Mouse (Mus musculus) forebrain, embryonic 16.5 days (tissue): ENCODE results near the gene Zfp324. TPM values are rescaled to one million over a fixed set of nuclear protein-coding genes. Genes with fewer than 3 reads are reported as not detected.
A peak's percentile ranks its signal among the peaks of the same experiment; 100 is the strongest.
"Not testable (repeated sequence)": the region's sequence is repeated elsewhere in the genome, so short reads cannot be mapped to it uniquely, and the experiment has no call there.

Source experiments
- ATAC-seq: fragments of 200-750 bp; cut with Nextera tagmentation; 2 replicates; pipeline ENCODE4 v1.8.0; 2017; ENCODE audit warnings: mild to moderate bottlenecking, moderate library complexity
- H3K27ac ChIP-seq: fragments of 300-500 bp; sonication (generic); 2 replicates; pipeline ENCODE4 v1.5.1; 2014; ENCODE audit warnings: low read length, control low read depth
- H3K27me3 ChIP-seq: fragments of 300-500 bp; sonication (generic); replicated peaks from 2 replicates; pipeline ENCODE4 v1.6.1; 2014; ENCODE audit warnings: low read length; ENCODE audit not compliant: control insufficient read depth, insufficient read depth
- H3K36me3 ChIP-seq: fragments of 300-500 bp; sonication (generic); 2 replicates; pipeline ENCODE4 v1.6.1; 2014; ENCODE audit not compliant: control insufficient read depth, insufficient read depth
- H3K4me1 ChIP-seq: fragments of 300-500 bp; sonication (generic); replicated peaks from 2 replicates; pipeline ENCODE4 v1.6.1; 2014; ENCODE audit warnings: low read length; ENCODE audit not compliant: control insufficient read depth, insufficient read depth
- H3K4me2 ChIP-seq: fragments of 300-500 bp; sonication (generic); 2 replicates; pipeline ENCODE4 v1.6.1; 2014; ENCODE audit warnings: mild to moderate bottlenecking, low read length, control low read depth
- H3K4me3 ChIP-seq: fragments of 300-500 bp; sonication (generic); replicated peaks from 2 replicates; pipeline ENCODE4 v1.5.1; 2014; ENCODE audit warnings: mild to moderate bottlenecking, low read length, control low read depth
- H3K9ac ChIP-seq: fragments of 300-500 bp; sonication (generic); replicated peaks from 2 replicates; pipeline ENCODE4 v1.6.1; 2014; ENCODE audit warnings: low read depth, low read length, control low read depth
- H3K9me3 ChIP-seq: fragments of 300-500 bp; sonication (generic); 2 replicates; pipeline ENCODE4 v1.6.1; 2016; ENCODE audit warnings: low read length; ENCODE audit not compliant: control insufficient read depth
- WGBS: fragments of 180-500 bp; shearing (Covaris S2); extraction: QIAGEN DNeasy Blood & Tissue Kit; methylation state at CpG from one replicate; pipeline ENCODE4 v1.1.7; 2014; 5-methylcytosine and 5-hydroxymethylcytosine counted together
- polyA plus RNA-seq: library from polyadenylated mRNA; unstranded; fragments of >200 nt; fragmentation: Nextera tagmentation; extraction: Ambion mirVana; gene quantifications from 2 replicates; pipeline ENCODE4 v1.2.1, GENCODE M21; 2015

Zfp324 gene
- polyA plus RNA-seq, 1 experiment from 2014 or later, result 17.4 TPM

DNA sequence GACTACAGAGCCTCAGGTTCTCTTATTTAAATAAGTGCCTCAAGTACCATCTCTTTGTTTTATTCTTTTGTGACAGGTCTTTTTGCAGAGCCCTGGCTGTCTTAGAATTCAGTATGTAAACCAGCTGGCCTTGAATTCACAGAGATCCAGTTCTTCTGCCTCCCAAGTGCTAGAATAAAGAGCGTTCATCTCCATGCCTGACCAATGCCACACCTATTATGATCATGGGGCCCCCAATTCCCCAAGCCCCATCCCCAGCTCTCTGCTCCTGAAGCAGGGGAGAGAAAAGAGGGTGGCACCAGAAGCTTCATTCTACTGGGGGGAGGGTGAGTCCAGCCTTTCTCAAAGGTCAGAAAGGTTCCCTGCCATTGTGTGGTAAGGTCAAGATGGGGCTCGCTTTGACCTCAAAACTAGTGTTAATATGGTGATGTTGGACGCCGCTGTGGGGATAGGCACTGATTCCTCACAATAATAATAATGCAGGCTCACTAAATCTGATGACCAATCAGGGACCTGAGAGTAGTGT, 32.0 kb upstream of the Zfp324 start:
- Histone ChIP-seq H3K27me3 (no peaks in the 10 kb centered on the region), H3K4me2 (no peak overlapping the region), H3K27ac (no peak overlapping the region), H3K36me3 (no peaks in the 10 kb centered on the region), H3K4me1 (no peaks in the 10 kb centered on the region), H3K4me3 (no peak overlapping the region), H3K9me3 (no peaks in the 10 kb centered on the region), H3K9ac (no peak overlapping the region)
- ATAC-seq, result no peak
- 68% methylated on average over 4 of the region's 4 CpGs for WGBS

DNA sequence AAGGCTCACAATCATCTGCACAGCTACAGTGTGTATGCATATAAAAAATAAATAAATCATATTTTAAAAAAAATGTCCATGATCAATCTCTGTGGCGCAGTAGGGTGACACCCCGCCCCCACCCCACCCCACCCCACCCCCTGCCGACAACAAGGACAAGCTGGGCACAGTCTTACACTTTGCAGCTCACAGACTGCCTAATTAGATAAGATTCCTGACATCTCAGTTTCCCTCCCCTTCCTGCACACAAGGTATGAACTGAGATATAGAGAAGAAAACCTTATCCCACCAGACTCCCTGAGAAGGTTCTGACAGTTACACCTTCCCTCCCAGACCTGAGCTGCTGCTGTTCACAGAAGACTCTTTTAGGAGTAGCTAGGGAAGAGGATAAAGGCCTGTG, 30.8 kb upstream of the Zfp324 start:
- Histone ChIP-seq H3K27ac (no peak overlapping the region), H3K36me3 (no peaks in the 10 kb centered on the region), H3K4me3 (no peak overlapping the region), H3K9me3 (no peaks in the 10 kb centered on the region), H3K4me2 (no peak overlapping the region), H3K4me1 (no peaks in the 10 kb centered on the region), H3K27me3 (no peaks in the 10 kb centered on the region), H3K9ac (no peak overlapping the region)
- no peak for ATAC-seq
- 72% methylated on average over 3 of the region's 3 CpGs for WGBS

DNA sequence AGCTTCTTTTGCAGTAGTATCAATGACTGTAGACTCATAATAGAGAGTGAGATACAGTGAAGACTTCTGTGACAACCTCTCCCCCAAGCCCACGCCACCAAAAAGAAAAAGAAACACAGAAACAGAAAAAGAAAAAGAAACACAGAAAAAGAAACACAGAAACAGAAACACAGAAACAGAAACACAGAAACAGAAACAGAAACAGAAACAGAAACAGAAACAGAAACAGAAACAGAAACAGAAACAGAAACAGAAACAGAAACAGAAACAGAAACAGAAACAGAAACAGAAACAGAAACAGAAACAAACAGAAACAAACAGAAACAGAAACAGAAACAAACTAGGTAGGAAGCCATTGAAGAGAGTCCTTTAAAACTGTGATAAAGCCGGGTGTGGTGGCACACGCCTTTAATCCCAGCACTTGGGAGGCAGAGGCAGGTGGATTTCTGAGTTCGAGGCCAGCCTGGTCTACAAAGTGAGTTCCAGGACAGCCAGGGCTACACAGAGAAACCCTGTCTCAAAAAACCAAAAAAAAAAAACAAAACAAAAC, 28.3 kb upstream of the Zfp324 start:
- not testable (repeated sequence) for H3K4me3 ChIP-seq, ATAC-seq, H3K36me3 ChIP-seq, H3K4me1 ChIP-seq, H3K27me3 ChIP-seq, H3K9ac ChIP-seq, H3K9me3 ChIP-seq, H3K27ac ChIP-seq, H3K4me2 ChIP-seq
- 83% methylated on average over 3 of the region's 4 CpGs for WGBS

DNA sequence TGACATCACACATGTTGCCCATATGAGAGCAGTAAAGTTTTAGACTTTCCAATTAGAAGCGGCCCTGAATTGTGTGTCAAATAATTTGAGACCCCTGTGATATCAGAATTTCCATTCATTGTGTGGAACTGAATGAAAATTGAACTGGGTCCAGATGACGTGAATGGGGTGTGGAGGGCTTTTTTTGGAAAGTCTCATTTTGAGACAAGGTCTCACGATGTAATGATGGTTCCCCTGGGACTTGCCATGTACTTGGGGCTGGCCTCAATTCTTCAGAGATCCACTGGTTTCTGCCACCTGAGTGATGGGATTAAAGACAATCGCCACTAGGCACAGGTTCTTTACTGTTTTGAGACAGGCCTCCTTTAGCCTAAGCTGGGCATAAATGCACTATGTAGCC, 25.0 kb upstream of the Zfp324 start:
- Histone ChIP-seq H3K27me3 (no peaks in the 10 kb centered on the region), H3K9ac (no peak overlapping the region), H3K4me1 (no peaks in the 10 kb centered on the region), H3K36me3 (no peaks in the 10 kb centered on the region), H3K9me3 (no peaks in the 10 kb centered on the region), H3K27ac (no peak overlapping the region), H3K4me3 (no peak overlapping the region), H3K4me2 (no peak overlapping the region)
- WGBS, result 80% methylated on average over 4 of the region's 4 CpGs
- no peak for ATAC-seq

DNA sequence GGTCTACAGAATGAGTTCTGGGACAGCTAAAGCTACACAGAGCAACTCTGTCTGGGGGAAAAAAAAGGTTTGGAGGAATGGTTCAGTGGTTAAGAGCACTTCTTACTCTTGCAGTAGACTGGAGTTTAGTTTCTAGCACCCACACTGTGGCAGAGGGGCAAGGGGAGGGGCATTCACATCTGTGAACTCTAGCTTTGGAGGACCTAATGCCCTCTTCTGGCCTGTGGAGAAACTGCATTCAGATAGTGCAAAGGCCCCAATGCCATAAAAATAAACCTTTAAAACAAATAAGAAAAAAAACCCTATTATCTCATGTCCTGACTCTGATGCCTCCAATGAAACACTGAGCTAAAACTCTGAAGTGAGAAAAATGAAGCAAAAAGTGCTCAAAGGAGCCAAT, 22.1 kb upstream of the Zfp324 start:
- H3K4me2 ChIP-seq, result no peak overlapping the region
- H3K4me1 ChIP-seq, result no peaks in the 10 kb centered on the region
- no peak overlapping the region for H3K27ac ChIP-seq
- no peak overlapping the region for H3K4me3 ChIP-seq
- H3K9ac ChIP-seq, result no peak overlapping the region
- H3K27me3 ChIP-seq, result no peaks in the 10 kb centered on the region
- no peaks in the 10 kb centered on the region for H3K36me3 ChIP-seq
- ATAC-seq, result no peak
- no peaks in the 10 kb centered on the region for H3K9me3 ChIP-seq

DNA sequence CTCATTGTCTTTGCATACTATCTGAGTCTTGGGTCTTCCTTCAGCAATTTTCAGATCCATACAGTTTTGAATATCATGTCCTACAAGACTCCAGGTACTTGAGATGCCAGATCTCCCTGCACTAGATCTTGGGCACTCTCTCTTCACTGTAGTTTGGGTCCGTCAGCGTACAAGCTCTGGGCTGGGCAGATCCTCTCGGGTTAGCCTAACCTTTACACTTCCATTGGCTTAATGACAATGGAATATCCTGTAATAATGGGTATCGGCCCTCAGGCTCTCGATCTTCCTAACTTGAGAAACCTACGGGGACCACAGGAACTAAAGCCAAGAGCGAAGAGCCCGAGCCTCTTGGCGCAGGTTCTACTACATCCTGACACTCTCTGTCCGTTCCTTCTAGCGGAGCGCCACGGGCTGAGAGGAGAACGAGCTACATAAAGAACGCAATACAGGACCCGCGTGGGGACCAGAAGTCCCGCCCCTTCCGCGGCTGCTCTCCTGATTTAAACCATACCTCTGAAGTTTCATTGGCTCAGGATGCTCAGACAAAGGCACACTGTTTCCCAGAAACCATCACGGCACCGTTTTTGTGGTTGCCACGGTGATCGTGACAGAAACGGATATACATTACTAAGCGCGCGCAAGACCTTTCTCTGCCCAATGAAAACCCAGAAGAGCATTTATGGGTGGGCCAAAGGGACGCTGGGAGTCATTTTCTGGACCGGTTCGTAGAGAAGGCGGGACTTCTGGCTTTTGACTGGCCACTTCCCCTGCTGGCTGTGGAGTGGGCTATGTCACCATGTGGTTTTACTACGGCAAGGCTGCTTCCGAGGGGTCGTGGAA, 16.4 kb upstream of the Zfp324 start:
- Histone ChIP-seq H3K27ac (peak overlapping the region; percentile 80), H3K4me1 (peaks cover 10% of the 10 kb centered on the region), H3K27me3 (no peaks in the 10 kb centered on the region), H3K36me3 (no peaks in the 10 kb centered on the region), H3K4me3 (peak overlapping the region; percentile 62), H3K4me2 (peak overlapping the region; percentile 95), H3K9me3 (no peaks in the 10 kb centered on the region), H3K9ac (peak overlapping the region; percentile 67)
- peak; percentile 98 for ATAC-seq
- 8% methylated on average over 35 of the region's 35 CpGs for WGBS

DNA sequence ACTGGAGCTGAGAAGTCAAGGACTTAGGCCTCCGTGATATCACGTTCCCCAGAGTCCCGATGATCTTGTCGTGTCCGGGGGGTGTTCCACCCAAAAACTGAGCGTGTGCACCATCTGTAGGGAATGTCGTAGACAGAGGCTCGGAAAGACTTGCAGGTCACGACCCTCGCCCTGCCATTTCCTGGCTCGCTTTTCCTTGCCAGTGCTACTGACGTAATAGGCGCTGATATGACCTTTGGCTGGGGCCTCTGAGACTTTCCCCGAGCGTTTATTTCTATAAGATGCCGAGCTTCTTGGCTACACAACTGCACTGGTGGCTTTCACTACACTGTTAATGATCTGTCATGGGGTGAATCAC, 15.8 kb upstream of the Zfp324 start:
- Histone ChIP-seq H3K36me3 (no peaks in the 10 kb centered on the region), H3K4me1 (peaks cover 10% of the 10 kb centered on the region), H3K27ac (peak overlapping the region; percentile 80), H3K27me3 (no peaks in the 10 kb centered on the region), H3K4me3 (peak overlapping the region; percentile 62), H3K9me3 (no peaks in the 10 kb centered on the region), H3K9ac (peak overlapping the region; percentile 67), H3K4me2 (peak overlapping the region; percentile 95)
- 15% methylated on average over 16 of the region's 16 CpGs for WGBS
- 0 out of 2 replicates have a peak, but pooled peaks have one; percentile 2 for ATAC-seq

DNA sequence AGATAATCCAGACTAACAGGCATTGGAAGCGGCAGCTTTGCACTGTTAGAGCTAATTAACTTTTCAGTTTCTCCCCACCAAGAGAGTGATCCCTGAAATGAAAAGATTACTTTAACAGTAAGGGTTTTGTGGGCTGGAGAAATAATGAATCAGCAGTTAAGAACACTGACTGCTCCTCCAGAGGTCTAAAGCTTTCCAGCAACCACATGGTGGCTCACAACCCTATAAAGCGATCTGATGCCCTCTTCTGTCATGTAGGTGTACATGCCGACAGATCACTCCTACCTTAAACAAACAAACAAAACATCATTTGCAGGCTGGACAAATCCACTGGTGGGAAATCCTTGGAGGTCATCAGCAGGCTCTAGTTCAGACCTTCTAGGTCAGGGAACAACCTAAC, 10.7 kb upstream of the Zfp324 start:
- Histone ChIP-seq H3K36me3 (no peaks in the 10 kb centered on the region), H3K9ac (no peak overlapping the region), H3K9me3 (no peaks in the 10 kb centered on the region), H3K4me2 (no peak overlapping the region), H3K4me3 (no peak overlapping the region), H3K27me3 (no peaks in the 10 kb centered on the region), H3K27ac (no peak overlapping the region), H3K4me1 (peaks cover 4% of the 10 kb centered on the region)
- WGBS, result 46% methylated on average over 3 of the region's 3 CpGs
- no peak for ATAC-seq

DNA sequence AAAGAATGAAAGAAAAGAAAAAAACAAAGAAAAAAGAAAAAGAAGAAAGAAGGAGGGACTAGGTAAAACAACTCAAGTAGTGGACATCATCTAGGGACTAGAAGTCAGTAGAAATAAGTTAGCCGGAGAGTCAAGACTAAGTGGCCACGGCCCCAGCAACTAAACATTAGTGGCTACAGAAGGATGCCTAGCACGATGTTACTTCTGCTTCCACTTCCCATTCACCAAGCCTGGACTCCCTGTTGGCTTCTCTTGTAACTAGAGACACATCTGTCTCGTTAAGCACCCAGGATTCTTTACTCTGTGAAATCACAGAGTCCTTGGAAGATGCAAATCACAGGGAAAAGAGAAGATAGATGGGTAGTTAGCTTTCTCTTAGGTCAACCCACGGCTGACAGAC, 8.1 kb upstream of the Zfp324 start:
- no peak overlapping the region for H3K4me2 ChIP-seq
- no peaks in the 10 kb centered on the region for H3K36me3 ChIP-seq
- ATAC-seq, result no peak
- no peaks in the 10 kb centered on the region for H3K27me3 ChIP-seq
- H3K9me3 ChIP-seq, result no peaks in the 10 kb centered on the region
- no peak overlapping the region for H3K4me3 ChIP-seq
- H3K9ac ChIP-seq, result no peak overlapping the region
- WGBS, result 70% methylated on average over 5 of the region's 5 CpGs
- H3K4me1 ChIP-seq, result peaks cover 5% of the 10 kb centered on the region
- H3K27ac ChIP-seq, result no peak overlapping the region
